Mouse (Mus musculus) G1E (cell line): ENCODE measurements around the gene Ptx4. TPM values are rescaled to one million over a fixed set of nuclear protein-coding genes. Genes with fewer than 3 reads are reported as not detected.

Source experiments
- ATAC-seq: 2 replicates; pipeline ENCODE4 v1.8.0; 2016; ENCODE audit warnings: mild to moderate bottlenecking; ENCODE audit not compliant: insufficient number of reproducible peaks, poor library complexity, low FRiP score, severe bottlenecking; ENCODE audit errors: extremely low read depth
- DNase-seq: peaks from one replicate; pipeline ENCODE4 v3.0.0; 2012; ENCODE audit warnings: low spot score
- H3K27me3 ChIP-seq: 2 replicates; pipeline ENCODE4 v1.6.1; 2012; ENCODE audit warnings: mild to moderate bottlenecking, low read length, inconsistent platforms; ENCODE audit not compliant: insufficient read depth
- H3K36me3 ChIP-seq: replicated peaks from 2 replicates; pipeline ENCODE3; 2012; ENCODE audit warnings: mild to moderate bottlenecking, inconsistent platforms
- H3K4me1 ChIP-seq: 2 replicates; pipeline ENCODE4 v1.6.1; 2012; ENCODE audit warnings: low read depth, low read length, inconsistent platforms, mixed read lengths; ENCODE audit not compliant: insufficient read depth
- H3K4me3 ChIP-seq: 2 replicates; pipeline ENCODE4 v1.5.1; 2012; ENCODE audit warnings: low read depth, mild to moderate bottlenecking, inconsistent platforms, low read length, moderate library complexity, mixed read lengths
- H3K9me3 ChIP-seq: replicated peaks from 2 replicates; pipeline ENCODE4 v1.6.1; 2012; ENCODE audit warnings: inconsistent platforms
- CTCF ChIP-seq: IDR thresholded peaks from 2 replicates; pipeline ENCODE4 v1.5.1; 2012; ENCODE audit warnings: low read depth, low read length, inconsistent platforms, mixed read lengths
- GATA1 ChIP-seq: IDR thresholded peaks from 2 replicates; pipeline ENCODE4 v1.6.1; 2012; ENCODE audit warnings: borderline replicate concordance, low read length, inconsistent platforms, mixed read lengths
- GATA2 ChIP-seq: IDR thresholded peaks from 2 replicates; pipeline ENCODE4 v1.6.1; 2012; ENCODE audit warnings: low read depth, low read length, inconsistent platforms, borderline replicate concordance
- POLR2AphosphoS5 ChIP-seq: IDR thresholded peaks from 2 replicates; pipeline ENCODE4 v1.6.1; 2012; ENCODE audit warnings: low read depth, low read length, inconsistent platforms; ENCODE audit not compliant: insufficient replicate concordance
- TAL1 ChIP-seq: conservative IDR thresholded peaks from 2 replicates; pipeline ENCODE4 v1.6.1; 2012; ENCODE audit warnings: low read depth, low read length, inconsistent platforms, mixed read lengths
- polyA plus RNA-seq: library from polyadenylated mRNA; stranded (reverse); fragments of >175 nt; gene quantifications from 2 replicates; pipeline ENCODE4 v1.2.3, GENCODE M21; 2012
- total RNA-seq, 2 experiments: library from RNA; stranded (forward) in 1 of 2; stranded (reverse) in 1 of 2; fragments of 200-1000 nt in 1 of 2; fragments of >200 nt in 1 of 2; fragmentation: Nextera tagmentation in 1 of 2; gene quantifications; 2 replicates each; pipeline ENCODE4 v1.2.3; 2014 to 2017

Gene Ptx4
- total and polyA plus RNA-seq, 3 experiments, result 0.33 TPM; not detected in 2

DNA sequence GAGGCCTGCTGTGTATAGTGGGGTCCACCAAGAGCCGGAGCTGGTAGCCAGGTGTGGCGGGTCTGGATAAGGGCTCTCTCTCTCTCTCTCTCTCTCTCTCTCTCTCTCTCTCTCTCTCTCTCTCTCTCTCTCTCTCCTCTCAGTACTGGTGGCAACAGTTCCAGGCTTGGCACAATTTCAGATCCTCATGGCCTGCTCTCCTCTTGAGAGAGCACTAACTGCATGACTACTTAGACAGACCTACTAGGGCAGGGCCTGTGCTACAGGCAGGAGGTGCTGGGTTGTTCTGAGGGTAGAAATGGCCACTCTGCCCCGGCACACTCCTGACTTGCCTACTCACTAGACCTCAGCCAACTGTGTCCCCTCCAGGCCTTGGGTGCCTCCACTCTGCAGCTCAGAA is 52.0 kb downstream of the Ptx4 start:
- H3K27me3 ChIP-seq, result peaks cover 78% of the 10 kb centered on the region
- H3K36me3 ChIP-seq, result no peaks in the 10 kb centered on the region
- H3K9me3 ChIP-seq, result no peaks in the 10 kb centered on the region
- ATAC-seq (no peak), DNase-seq (no peak)
- TF ChIP-seq POLR2AphosphoS5 (no peak), GATA1 (no peak), GATA2 (no peak), CTCF (no peak), TAL1 (no peak)
- no peak overlapping the region for H3K4me3 ChIP-seq
- H3K4me1 ChIP-seq, result peaks cover 28% of the 10 kb centered on the region

Other genes starting within 250 kb of the Ptx4 start
Only the 20 nearest of the 26 such genes appear.
- gene Nme3, start 224.3 kb upstream of the Ptx4 start, total RNA-seq (2014; fragmentation: Nextera tagmentation), result 5.6 and 9.5 TPM in 2 replicates
- gene Nme3, start 224.3 kb upstream of the Ptx4 start, total RNA-seq (2017), result 29.0 and 32.5 TPM in 2 replicates
- 20.2 and 26.8 TPM in 2 replicates for gene Nme3, start 224.3 kb upstream of the Ptx4 start, polyA plus RNA-seq
- gene Mapk8ip3, start 183.8 kb upstream of the Ptx4 start, total RNA-seq (2014; fragmentation: Nextera tagmentation), result 61.3 and 122 TPM in 2 replicates
- 35.4 and 39.7 TPM in 2 replicates for gene Mapk8ip3, start 183.8 kb upstream of the Ptx4 start, total RNA-seq (2017)
- gene Mapk8ip3, start 183.8 kb upstream of the Ptx4 start, polyA plus RNA-seq, result 24.7 and 32.4 TPM in 2 replicates
- gene Jpt2, start 160.1 kb upstream of the Ptx4 start, total RNA-seq (2014; fragmentation: Nextera tagmentation), result 79.9 and 83.5 TPM in 2 replicates
- gene Jpt2, start 160.1 kb upstream of the Ptx4 start, total RNA-seq (2017), result 71.2 and 72.3 TPM in 2 replicates
- gene Jpt2, start 160.1 kb upstream of the Ptx4 start, polyA plus RNA-seq, result 25.9 and 28.8 TPM in 2 replicates
- gene Cramp1l, start 105.0 kb upstream of the Ptx4 start, total RNA-seq (2014; fragmentation: Nextera tagmentation), result 37.7 and 39.5 TPM in 2 replicates
- 8.6 and 8.9 TPM in 2 replicates for gene Cramp1l, start 105.0 kb upstream of the Ptx4 start, total RNA-seq (2017)
- 14.0 and 14.9 TPM in 2 replicates for gene Cramp1l, start 105.0 kb upstream of the Ptx4 start, polyA plus RNA-seq
- gene Ift140, start 104.7 kb upstream of the Ptx4 start, total RNA-seq (2014; fragmentation: Nextera tagmentation), result 17.7 and 37.9 TPM in 2 replicates
- gene Ift140, start 104.7 kb upstream of the Ptx4 start, total RNA-seq (2017), result 13.5 and 17.9 TPM in 2 replicates
- gene Ift140, start 104.7 kb upstream of the Ptx4 start, polyA plus RNA-seq, result 9.6 and 9.9 TPM in 2 replicates
- not detected in 2 replicates for gene Tmem204, start 37.2 kb upstream of the Ptx4 start, total RNA-seq (2014; fragmentation: Nextera tagmentation)
- gene Tmem204, start 37.2 kb upstream of the Ptx4 start, total RNA-seq (2017), result 0.11 and 0.17 TPM in 2 replicates
- gene Tmem204, start 37.2 kb upstream of the Ptx4 start, polyA plus RNA-seq, result not detected in 2 replicates
- 6.0 and 25.6 TPM in 2 replicates for gene Telo2, start 4.8 kb upstream of the Ptx4 start, total RNA-seq (2014; fragmentation: Nextera tagmentation)
- 22.3 and 28.2 TPM in 2 replicates for gene Telo2, start 4.8 kb upstream of the Ptx4 start, total RNA-seq (2017)
- 34.9 and 44.0 TPM in 2 replicates for gene Telo2, start 4.8 kb upstream of the Ptx4 start, polyA plus RNA-seq
- 10.8 and 12.7 TPM in 2 replicates for gene Clcn7, start 12.6 kb downstream of the Ptx4 start, total RNA-seq (2014; fragmentation: Nextera tagmentation)
- 15.7 and 17.8 TPM in 2 replicates for gene Clcn7, start 12.6 kb downstream of the Ptx4 start, total RNA-seq (2017)
- gene Clcn7, start 12.6 kb downstream of the Ptx4 start, polyA plus RNA-seq, result 14.7 and 16.1 TPM in 2 replicates
- gene Ccdc154, start 41.7 kb downstream of the Ptx4 start, total RNA-seq (2014; fragmentation: Nextera tagmentation), result not detected in 2 replicates
- gene Ccdc154, start 41.7 kb downstream of the Ptx4 start, total RNA-seq (2017), result 0.05 and 0.12 TPM in 2 replicates
- gene Ccdc154, start 41.7 kb downstream of the Ptx4 start, polyA plus RNA-seq, result not detected in 2 replicates
- gene Gm38655, start 54.7 kb downstream of the Ptx4 start, total RNA-seq (2014; fragmentation: Nextera tagmentation), result not detected in 2 replicates
- 0.52 TPM in 1 of 2 replicates, not detected in the other for gene Gm38655, start 54.7 kb downstream of the Ptx4 start, total RNA-seq (2017)
- gene Gm38655, start 54.7 kb downstream of the Ptx4 start, polyA plus RNA-seq, result 0.05 TPM in 1 of 2 replicates, not detected in the other
- gene BC003965, start 63.8 kb downstream of the Ptx4 start, total RNA-seq (2014; fragmentation: Nextera tagmentation), result 10.5 and 15.7 TPM in 2 replicates
- gene BC003965, start 63.8 kb downstream of the Ptx4 start, total RNA-seq (2017), result 12.1 and 13.9 TPM in 2 replicates
- gene BC003965, start 63.8 kb downstream of the Ptx4 start, polyA plus RNA-seq, result 36.9 and 44.1 TPM in 2 replicates
- 14.1 and 15.0 TPM in 2 replicates for gene Unkl, start 67.6 kb downstream of the Ptx4 start, total RNA-seq (2014; fragmentation: Nextera tagmentation)
- 8.5 and 10.1 TPM in 2 replicates for gene Unkl, start 67.6 kb downstream of the Ptx4 start, total RNA-seq (2017)
- gene Unkl, start 67.6 kb downstream of the Ptx4 start, polyA plus RNA-seq, result 59.4 and 65.9 TPM in 2 replicates
- 9.7 and 10.0 TPM in 2 replicates for gene Gnptg, start 119.4 kb downstream of the Ptx4 start, total RNA-seq (2014; fragmentation: Nextera tagmentation)
- 22.2 and 31.1 TPM in 2 replicates for gene Gnptg, start 119.4 kb downstream of the Ptx4 start, total RNA-seq (2017)
- gene Gnptg, start 119.4 kb downstream of the Ptx4 start, polyA plus RNA-seq, result 5.4 and 11.6 TPM in 2 replicates
- 15.2 and 17.6 TPM in 2 replicates for gene Tsr3, start 119.4 kb downstream of the Ptx4 start, total RNA-seq (2014; fragmentation: Nextera tagmentation)
- 34.4 and 41.0 TPM in 2 replicates for gene Tsr3, start 119.4 kb downstream of the Ptx4 start, total RNA-seq (2017)
- 22.4 and 24.2 TPM in 2 replicates for gene Tsr3, start 119.4 kb downstream of the Ptx4 start, polyA plus RNA-seq
- gene Baiap3, start 135.6 kb downstream of the Ptx4 start, total RNA-seq (2014; fragmentation: Nextera tagmentation), result not detected in 2 replicates
- 0.17 and 0.33 TPM in 2 replicates for gene Baiap3, start 135.6 kb downstream of the Ptx4 start, total RNA-seq (2017)
- gene Baiap3, start 135.6 kb downstream of the Ptx4 start, polyA plus RNA-seq, result 0.06 TPM in 1 of 2 replicates, not detected in the other
- gene Ube2i, start 153.9 kb downstream of the Ptx4 start, total RNA-seq (2014; fragmentation: Nextera tagmentation), result 516 and 535 TPM in 2 replicates
- gene Ube2i, start 153.9 kb downstream of the Ptx4 start, total RNA-seq (2017), result 421 and 442 TPM in 2 replicates
- gene Ube2i, start 153.9 kb downstream of the Ptx4 start, polyA plus RNA-seq, result 422 and 440 TPM in 2 replicates
- gene Prss34, start 177.6 kb downstream of the Ptx4 start, total RNA-seq (2014; fragmentation: Nextera tagmentation), result not detected in 2 replicates
- gene Prss34, start 177.6 kb downstream of the Ptx4 start, total RNA-seq (2017), result not detected in 2 replicates
- gene Prss34, start 177.6 kb downstream of the Ptx4 start, polyA plus RNA-seq, result 0.06 TPM in 1 of 2 replicates, not detected in the other
- not detected in 2 replicates for gene Prss28, start 187.9 kb downstream of the Ptx4 start, total RNA-seq (2014; fragmentation: Nextera tagmentation)
- gene Prss28, start 187.9 kb downstream of the Ptx4 start, total RNA-seq (2017), result 0.11 TPM in 1 of 2 replicates, not detected in the other
- not detected in 2 replicates for gene Prss28, start 187.9 kb downstream of the Ptx4 start, polyA plus RNA-seq
- not detected in 2 replicates for gene Prss29, start 197.9 kb downstream of the Ptx4 start, total RNA-seq (2014; fragmentation: Nextera tagmentation)
- not detected in 2 replicates for gene Prss29, start 197.9 kb downstream of the Ptx4 start, total RNA-seq (2017)
- gene Prss29, start 197.9 kb downstream of the Ptx4 start, polyA plus RNA-seq, result not detected in 2 replicates
- gene Tpsab1, start 224.8 kb downstream of the Ptx4 start, total RNA-seq (2014; fragmentation: Nextera tagmentation), result 0.75 TPM in 1 of 2 replicates, not detected in the other
- 14.2 and 14.5 TPM in 2 replicates for gene Tpsab1, start 224.8 kb downstream of the Ptx4 start, total RNA-seq (2017)
- gene Tpsab1, start 224.8 kb downstream of the Ptx4 start, polyA plus RNA-seq, result 0.12 and 0.14 TPM in 2 replicates